Mouse (Mus musculus): ENCODE data around the gene Acd. TPM values are rescaled to one million over a fixed set of nuclear protein-coding genes. Genes with fewer than 3 reads are reported as not detected.
A peak's percentile ranks its signal among the peaks of the same experiment; 100 is the strongest.

Gene Acd
- total RNA-seq, 1 experiment from 2014 or later = 17.8 TPM

DNA sequence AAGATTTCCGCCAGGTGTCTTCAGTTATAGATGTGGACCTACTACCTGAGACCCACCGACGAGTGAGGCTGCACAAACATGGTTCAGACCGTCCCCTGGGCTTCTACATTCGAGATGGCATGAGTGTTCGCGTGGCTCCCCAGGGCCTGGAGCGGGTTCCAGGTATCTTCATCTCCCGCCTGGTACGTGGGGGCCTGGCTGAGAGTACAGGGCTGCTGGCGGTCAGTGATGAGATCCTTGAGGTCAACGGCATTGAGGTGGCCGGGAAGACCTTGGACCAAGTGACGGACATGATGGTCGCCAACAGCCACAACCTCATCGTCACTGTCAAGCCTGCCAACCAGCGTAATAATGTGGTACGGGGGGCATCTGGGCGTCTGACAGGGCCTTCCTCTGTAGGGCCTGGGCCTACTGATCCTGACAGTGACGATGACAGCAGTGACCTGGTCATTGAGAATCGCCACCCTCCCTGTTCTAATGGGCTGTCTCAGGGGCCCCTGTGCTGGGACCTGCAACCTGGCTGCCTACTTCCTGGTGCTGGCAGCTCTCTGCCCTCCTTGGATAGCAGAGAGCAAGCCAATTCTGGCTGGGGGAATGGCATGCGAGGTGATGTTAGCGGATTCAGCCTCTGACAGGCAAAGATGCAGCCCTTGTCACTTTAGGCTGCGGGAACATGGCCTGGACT, 2.0 kb upstream of the Acd start:
- no peak for ATAC-seq (replicated peaks; ENCODE audit: low read depth, poor library complexity, severe bottlenecking)

DNA sequence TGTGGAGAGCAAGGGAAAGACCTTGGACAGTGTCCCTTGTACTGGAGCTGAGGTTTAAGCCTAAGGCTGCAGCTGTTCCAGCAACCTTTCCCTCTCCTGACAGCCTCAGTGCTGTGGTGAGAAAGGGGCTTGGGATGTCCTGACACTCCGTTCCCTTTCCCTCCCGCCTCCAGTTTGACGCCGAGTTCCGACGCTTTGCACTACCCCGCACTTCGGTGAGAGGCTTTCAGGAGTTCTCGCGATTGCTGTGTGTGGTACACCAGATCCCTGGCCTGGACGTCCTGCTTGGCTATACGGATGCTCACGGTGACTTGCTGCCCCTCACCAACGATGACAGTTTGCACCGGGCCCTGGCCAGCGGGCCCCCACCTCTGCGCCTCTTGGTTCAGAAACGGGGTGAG, 1.1 kb upstream of the Acd start:
- no peak for ATAC-seq (replicated peaks; ENCODE audit: low read depth, poor library complexity, severe bottlenecking)

DNA sequence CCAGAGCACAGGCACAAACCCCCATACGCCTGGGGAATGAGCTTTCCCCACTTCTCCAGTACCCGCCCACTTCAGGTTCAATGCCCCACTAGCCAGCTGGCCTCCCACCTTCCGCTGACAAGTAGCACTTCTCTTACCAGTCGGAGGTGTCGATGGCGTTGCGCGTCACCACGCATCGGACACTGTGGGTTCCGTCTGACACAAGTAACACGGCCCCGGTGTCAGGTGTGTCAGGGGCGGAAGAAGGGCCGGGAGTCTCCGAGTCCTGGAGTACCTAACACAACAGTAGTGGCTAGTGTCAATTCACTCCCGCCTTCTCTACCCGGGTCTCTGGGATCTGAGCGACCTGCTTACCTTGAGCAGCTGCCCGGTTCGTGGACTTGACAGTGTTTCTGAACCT, 336 bp downstream of the Acd start:
- ATAC-seq (replicated peaks; ENCODE audit: low read depth, poor library complexity, severe bottlenecking) = peak; percentile 55

DNA sequence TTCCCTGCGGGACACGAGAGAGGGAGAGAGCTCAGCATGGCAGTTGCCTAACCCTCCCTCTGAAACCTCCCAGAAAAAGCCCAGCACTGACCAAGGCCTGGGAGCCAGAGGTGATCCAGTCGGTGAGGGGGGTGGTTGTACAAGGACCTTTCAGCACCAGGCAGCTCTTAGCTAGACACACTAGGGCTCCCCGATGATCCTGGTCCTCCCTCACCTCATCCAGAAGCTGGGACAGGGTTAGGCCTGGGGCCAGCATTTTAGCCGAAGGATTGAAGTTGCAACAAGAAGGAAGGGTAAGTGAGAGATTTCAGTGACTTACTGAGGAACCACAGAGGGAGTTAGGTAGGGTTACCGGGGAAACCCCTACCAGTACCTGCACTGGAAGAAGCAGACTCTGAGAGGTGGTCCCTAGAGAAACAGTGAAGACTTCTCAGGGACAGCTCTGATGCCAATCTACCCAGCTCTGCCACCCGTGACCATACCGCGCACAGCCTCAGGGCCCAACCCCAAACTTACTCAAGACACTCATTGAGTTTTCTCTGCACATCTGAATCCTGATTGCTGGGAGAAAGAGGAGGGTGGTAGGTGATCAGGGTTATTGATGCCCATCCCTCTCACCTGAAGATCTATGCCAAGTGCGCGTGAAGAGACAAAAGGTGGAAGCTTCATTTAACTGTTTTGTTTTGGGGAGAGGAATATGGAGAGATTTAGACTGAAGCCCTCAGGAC, 1.2 kb downstream of the Acd start:
- ATAC-seq (replicated peaks; ENCODE audit: low read depth, poor library complexity, severe bottlenecking) = no peak

DNA sequence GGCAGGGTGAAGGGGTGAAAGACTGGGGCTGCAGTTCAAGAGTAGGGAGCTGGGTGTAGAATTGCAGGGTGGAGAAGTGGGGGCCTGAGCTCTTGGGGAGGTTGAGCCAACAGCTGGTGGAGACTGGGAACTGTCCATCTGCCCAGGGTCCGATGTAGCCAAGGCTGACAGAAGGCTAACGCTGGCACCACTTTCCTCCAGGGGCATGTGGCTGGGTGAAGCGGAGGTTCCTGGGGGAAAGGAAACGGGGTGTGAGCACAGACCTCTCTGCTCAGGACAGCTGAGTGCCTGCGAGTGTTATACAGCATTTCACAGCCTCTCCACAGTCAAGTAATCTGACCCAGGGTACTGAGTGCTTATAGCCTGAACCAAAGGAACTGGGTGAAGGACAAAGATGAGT, 2.2 kb downstream of the Acd start:
- ATAC-seq (replicated peaks; ENCODE audit: low read depth, poor library complexity, severe bottlenecking) = no peak

DNA sequence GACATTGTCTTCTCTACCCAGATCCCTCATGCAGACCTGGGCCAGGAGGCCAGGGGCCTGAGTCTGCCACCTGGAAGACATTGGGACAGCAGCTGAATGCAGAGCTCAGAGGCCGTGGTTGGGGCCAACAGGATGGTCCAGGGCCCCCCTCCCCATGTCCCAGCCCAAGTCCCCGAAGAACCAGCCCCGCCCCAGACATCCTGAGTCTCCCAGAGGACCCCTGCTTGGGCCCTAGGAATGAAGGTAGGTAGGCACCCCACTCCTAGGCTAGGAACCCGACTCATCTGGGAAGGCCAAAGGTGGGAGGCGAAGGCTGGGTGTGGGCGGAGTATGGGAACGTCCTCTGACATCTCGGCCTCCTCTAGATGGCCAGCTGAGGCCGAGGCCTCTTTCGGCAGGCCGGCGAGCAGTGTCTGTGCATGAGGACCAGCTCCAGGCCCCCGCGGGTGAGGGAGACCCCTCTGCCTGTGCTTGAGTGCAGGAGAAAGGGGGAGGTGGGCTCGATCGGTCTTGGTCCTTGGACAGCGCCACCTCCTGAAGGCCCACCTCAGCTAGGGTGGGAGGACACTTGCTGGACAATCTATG, 3.6 kb downstream of the Acd start:
- no peak for ATAC-seq (replicated peaks; ENCODE audit: low read depth, poor library complexity, severe bottlenecking)

DNA sequence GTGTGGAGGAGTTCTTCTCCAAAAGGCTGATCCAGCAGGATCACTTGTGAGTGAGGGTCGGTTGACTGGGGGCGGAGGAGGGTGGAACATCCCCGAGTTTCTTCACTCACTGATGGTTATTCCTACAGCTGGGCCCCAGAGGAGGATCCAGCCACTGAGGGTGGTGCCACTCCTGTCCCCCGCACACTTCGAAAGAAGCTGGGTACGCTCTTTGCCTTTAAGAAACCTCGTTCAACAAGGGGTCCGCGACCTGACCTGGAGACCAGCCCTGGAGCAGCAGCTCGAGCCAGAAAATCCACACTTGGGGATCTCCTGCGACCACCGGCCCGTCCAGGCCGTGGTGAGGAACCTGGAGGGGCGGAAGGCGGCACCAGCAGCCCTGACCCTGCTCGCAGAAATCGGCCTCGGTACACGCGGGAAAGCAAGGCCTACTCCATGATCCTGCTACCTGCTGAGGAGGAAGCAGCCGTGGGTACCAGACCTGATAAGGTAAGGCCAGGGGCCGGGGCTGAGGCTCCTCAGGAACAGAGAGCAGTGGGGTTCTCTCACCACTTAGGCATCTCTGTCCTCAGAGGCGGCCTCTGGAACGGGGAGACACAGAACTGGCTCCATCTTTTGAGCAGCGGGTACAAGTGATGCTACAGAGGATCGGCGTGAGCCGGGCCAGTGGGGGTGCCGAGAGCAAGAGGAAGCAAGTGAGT, 5.7 kb downstream of the Acd start:
- no peak for ATAC-seq (replicated peaks; ENCODE audit: low read depth, poor library complexity, severe bottlenecking)

DNA sequence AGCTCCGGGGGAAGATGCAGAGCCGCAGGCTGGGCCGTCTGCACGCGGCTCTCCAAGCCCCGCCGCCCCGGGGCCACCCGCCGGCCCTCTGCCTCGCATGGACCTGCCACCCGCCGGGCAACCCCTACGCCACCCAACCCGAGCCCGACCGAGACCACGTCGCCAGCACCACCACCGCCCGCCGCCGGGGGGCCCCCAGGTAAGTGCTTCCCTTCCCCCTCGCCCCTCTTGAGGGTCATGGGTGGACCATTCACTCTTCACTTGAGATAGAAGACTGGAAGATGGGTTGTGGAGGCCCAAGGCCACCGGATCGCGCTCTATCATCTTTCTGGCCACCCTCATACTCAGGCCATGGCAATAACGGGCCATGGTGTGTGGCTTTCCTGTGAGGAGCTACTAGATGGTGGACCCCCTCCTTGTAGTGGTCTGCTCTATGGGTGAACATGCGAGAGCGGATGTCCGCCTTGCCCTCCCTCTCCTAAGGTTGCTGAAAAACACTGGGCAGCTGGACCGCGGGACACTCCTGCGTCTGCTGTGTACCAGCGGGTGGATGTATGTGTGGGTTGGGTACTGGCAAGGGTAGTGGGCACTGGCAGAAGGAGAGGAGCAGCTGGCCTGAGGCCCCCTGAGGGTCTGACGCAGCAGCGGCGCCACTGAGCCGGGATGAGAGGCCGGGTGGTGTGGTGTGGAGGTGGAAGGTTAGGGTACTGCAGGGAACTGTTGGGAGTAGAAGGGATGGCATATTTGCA, 6.7 kb downstream of the Acd start:
- no peak for ATAC-seq (replicated peaks; ENCODE audit: low read depth, poor library complexity, severe bottlenecking)

DNA sequence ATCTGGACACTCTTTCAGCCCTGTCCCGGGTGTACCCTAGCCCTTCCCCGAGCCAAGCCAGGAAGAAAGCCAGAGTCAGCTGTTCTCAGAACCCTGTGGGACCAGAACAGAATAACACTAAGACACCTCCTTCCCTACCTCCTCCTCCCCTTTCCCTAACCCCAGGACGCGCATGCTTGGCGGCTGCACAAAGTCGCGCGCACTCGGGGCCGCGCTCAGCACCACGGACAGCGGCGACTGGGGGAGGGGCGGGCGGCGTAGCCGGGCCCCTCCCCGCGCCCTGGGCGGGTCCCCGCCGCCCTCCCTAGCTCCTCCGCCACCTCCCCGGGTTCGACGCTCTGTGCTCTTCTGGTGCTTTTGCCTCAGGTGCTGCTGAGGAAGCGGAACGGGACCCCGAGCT, 7.3 kb downstream of the Acd start:
- no peak for ATAC-seq (replicated peaks; ENCODE audit: low read depth, poor library complexity, severe bottlenecking)

DNA sequence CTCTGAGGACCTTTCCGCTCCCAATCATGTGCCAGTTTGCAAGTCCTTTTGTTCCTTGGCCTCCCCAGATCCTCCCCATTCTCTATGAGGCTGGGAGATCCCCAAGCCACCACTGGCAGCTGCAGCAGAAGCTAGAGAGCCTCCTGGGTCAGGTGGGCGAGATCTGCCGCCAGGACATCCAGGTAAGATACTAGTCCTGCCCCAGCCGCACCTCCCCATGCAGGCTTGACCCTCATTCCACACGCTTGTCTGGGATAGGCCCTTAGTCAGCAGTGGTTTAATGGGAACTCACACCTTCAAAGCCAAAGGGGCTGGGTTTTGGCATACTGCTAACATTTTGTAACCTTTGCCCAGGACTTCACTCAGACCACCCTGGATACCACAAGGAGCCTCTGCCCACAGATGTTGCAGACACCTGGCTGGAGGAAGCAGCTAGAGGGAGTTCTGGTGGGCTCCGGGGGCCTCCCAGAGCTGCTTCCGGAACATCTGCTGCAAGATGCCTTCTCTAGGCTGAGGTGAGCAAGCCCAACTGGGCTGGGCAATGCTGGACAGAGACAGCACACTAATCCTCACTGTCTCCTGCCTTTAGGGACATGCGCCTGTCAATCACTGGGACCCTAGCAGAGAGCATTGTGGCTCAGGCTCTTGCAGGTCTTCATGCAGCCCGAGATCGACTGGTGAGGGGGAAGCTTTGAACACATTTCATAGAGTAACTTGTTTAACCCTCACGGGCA, 8.3 kb downstream of the Acd start:
- ATAC-seq (replicated peaks; ENCODE audit: low read depth, poor library complexity, severe bottlenecking) = no peak

DNA sequence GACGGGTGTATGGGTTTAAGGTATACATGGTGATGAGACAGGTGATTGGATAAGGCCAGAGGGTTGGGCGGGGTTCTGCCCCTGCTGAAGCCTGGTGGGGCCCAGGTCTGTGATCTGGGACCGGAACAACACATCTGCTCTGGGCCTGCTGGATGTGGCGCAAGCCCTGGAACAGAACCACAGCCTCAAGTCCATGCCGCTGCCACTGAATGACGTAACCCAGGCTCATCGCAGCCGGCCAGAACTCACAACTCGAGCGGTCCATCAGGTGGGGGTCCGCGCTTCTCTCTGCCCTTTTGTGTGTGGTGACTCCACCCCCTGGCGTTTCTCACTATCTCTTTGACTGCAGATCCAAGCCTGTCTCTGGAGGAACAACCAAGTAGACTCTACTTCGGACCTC, 9.9 kb downstream of the Acd start:
- no peak for ATAC-seq (replicated peaks; ENCODE audit: low read depth, poor library complexity, severe bottlenecking)

DNA sequence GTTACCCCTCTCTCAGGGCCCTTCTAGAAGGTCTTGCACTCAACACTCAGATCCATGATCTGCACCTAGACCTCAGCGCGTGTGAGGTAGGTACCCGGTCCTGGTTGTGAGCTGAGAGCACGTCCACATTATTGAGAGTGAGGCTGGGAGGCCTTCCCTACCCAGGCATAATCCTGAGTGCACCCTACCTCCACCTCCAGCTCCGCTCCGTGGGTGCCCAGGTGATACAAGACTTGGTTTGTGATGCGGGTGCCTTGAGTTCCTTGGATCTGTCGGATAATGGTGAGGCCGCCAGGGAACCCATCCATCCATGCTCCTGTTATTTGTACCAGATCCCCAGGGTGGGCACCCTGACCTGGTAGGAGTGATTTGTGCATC, 10.9 kb downstream of the Acd start:
- no peak for ATAC-seq (replicated peaks; ENCODE audit: low read depth, poor library complexity, severe bottlenecking)

DNA sequence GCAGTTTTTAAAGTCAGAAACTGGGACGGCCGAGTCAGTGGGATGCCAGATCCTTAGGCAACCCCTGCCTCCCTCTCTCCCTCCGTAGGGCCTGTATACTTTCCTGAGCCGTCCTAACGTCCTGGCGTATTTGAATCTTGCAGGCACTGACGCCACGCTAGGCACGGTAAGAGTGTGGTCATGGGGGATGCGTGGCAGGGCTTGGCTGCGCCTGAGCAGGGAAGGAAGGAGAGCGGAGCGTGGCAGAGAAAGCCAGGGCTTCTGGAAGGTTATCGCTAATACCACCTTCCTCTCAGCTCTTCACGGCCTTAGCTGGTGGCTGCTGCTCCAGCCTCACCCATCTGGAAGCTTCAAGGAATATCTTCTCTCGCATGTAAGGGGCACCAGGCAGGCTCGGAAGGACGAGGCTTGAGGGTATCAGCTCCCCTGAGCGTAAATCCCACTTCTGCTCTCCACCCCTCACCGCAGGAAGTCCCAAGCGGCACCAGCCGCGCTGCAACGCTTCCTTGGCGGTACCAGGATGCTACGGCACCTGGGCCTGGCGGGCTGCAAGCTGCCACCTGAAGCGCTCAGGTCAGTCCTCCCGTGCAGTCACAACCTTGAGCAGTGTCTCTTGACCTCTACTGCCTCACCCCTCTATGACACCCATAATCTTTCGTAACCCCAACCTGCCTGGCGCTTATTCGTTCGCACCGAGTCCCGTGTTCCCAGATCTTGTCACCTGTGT, 11.5 kb downstream of the Acd start:
- no peak for ATAC-seq (replicated peaks; ENCODE audit: low read depth, poor library complexity, severe bottlenecking)

DNA sequence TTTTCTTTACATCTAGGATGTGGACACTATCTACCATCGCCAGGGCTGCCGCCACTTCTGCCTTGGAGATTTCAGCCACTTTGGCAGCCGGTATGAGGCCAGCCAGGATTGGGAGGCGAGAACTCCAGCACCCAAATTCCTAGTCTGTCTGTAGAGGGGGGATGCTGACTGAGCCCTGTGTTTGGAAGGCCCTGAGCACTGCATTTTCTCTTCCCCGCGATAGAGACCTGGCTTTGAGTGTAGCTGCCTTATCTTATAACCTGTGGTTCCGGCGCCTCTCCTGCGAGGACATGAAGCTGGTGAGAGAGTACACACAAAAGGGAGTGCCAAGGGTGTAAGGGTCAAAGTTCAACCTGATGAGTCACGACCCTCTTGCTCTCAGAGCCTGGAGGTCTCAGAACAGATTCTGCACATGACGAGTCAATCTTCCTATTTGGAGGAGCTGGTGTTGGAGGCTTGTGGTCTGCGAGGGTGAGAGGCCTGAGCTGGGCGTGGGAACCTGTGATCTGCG, 12.6 kb downstream of the Acd start:
- no peak for ATAC-seq (replicated peaks; ENCODE audit: low read depth, poor library complexity, severe bottlenecking)

DNA sequence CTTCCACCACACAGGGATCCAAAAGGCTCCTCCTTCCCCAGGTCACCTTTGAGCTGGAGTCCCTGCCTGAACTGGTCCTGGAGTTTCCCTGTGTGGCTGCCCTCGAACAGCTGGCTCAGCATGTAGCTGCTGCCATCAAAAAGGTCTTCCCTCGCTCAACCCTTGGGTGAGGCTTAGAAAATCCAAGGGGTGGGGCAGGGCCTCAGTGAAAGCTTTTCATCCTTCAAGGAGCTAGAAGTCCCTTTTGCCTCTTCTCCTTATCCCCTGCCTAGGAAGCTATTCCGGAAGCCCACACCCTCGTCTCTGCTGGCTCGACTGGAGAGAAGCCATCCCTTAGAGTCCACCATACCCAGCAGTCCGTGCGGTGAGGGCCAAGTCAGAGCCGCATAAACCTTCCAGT, 13.4 kb downstream of the Acd start:
- ATAC-seq (replicated peaks; ENCODE audit: low read depth, poor library complexity, severe bottlenecking) = no peak

DNA sequence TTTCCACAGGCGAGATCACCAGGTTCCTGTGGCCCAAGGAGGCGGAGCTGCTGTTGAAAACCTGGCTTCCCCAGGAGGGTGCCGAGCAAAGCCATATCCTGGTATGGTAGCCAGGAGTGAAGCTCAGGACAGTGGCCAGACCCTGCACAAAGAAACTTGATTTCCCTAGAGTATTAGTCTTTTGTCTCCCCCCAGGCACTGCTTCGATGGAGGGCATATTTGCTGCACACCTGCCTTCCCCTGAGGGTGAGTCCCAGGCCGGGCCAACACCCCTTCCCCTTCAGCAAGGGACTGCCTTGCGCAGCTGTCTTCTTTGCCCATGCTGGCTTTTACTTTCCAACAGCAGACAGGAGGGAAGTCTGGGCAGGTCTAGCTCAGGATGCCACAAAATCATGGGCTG, 14.4 kb downstream of the Acd start:
- no peak for ATAC-seq (replicated peaks; ENCODE audit: low read depth, poor library complexity, severe bottlenecking)

DNA sequence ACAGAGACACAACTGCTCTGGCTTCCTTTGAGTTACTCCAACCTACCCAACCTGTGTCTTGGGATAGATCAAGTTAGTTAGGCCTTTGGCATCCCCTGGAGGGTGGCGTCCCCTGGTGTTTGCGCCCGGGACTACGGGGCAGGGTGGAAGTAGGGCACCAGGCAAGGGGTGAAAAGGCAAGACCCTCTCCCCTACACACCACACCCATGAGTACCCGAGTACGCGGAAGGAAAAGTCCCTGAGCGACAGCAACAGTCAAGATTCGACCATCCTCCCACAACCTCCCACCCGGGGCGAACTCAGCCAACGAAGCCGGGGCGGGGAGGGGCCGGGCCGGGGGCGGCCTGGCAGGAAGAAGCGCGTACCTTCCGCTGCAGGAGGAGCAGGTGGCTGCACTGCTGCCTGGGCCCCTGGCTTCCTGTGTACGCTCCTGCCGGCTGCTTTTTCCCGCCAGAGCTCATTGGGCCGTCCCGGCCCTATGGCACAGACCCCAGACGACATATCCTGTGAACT, 15.1 kb downstream of the Acd start, which contains the start of gene Carmil2:
TSS of gene Carmil2 (plus strand) at position 479 of the 513 bp plus-strand sequence.
- ATAC-seq (replicated peaks; ENCODE audit: low read depth, poor library complexity, severe bottlenecking) = peak; percentile 87

DNA sequence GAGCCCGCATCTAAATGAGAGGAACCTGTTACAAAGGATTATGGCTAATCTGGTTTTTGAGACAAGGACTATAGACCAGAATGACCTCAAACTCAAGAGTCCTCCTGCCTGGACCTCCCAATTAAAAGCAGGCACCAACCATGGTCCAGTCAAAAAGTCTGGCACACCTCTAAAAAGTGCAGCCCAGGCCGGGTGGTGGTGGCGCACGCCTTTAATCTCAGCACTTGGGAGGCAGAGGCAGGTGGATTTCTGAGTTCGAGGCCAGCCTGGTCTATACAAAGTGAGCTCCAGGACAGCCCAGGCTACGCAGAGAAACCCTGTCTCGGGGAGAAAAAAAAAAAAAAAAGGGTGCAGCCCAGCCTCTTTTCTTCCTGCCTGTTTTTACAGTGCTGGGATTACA, 15.6 kb downstream of the Acd start:
- ATAC-seq (replicated peaks; ENCODE audit: low read depth, poor library complexity, severe bottlenecking) = no peak

DNA sequence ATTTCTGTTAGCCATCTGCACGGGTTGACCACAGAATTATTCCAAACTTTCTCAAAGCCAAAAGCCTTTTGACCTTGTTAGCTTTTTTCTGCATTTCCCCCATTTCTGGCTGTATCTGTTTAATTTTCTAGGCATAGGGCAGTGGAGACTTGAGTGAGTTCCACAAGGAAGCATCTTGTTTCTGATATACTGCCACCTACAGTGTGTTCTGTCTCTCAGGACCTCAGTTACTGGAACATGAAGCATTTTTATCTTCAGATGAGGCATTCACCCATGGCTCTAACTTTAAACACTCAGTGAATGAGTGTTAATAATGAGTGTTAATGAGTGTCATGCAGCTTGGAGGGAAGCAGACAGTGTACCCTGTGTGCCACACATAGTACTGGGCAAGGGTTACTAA, 23.0 kb downstream of the Acd start:
- no peak for ATAC-seq (replicated peaks; ENCODE audit: low read depth, poor library complexity, severe bottlenecking)
